Mouse (Mus musculus): ENCODE measurements around the gene 4922502D21Rik. TPM values are rescaled to one million over a fixed set of nuclear protein-coding genes. Genes with fewer than 3 reads are reported as not detected.

Gene 4922502D21Rik
- total RNA-seq, 2 experiments from 2014 or later: not detected

- no peak for DNase-seq (ENCODE audit: low spot score)
Observed at GRCm38 (mm10) chr6:129312499-129312898, 19.1 kb downstream of the 4922502D21Rik start.

GRCm38 (mm10) chr6:129304180-129304579 is 27.4 kb downstream of the 4922502D21Rik start:
- no peak for DNase-seq (ENCODE audit: low spot score)

DNA sequence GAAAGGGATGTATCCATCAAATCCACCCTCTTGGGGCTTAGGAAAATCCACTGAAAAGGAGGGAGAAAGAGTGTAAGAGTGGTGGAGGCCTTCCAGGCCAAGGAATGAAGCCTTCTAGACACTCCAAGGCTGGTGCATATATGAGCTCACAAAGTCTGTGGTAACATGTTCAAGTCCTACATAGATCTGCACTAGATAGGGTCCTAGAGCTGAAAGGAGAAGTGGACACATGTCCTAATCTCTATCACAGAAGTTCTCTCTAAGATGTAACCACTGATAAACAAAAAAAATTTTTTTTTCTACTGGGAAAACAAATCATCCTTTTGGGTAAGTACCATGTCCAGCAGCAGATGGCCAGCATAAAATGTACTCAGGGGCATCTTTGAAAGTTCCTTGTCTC is 42.9 kb downstream of the 4922502D21Rik start:
- DNase-seq (ENCODE audit: low spot score): no peak

GRCm38 (mm10) chr6:129284384-129285104 is 47.1 kb downstream of the 4922502D21Rik start:
- DNase-seq (ENCODE audit: low spot score): no peak

DNA sequence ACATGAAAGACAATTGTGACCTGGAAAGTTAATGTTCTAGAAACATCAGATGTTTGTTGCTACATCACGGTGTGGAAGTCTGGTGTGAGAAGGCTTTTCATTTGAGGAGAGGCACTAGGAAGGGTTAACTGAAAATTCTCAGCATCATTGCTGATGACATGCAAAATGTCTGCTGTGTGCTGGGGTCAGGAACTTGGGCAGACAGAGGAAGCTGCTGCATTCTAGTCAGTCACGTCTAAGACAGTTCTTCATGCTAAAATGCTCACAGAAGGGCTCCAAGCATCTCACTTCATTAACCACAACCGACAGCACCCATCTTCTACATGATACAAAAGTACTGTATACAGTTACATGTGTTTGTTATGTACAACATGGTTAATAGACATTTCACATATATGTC is 48.3 kb downstream of the 4922502D21Rik start:
- no peak for DNase-seq (ENCODE audit: low spot score)

GRCm38 (mm10) chr6:129276483-129276882 is 55.1 kb downstream of the 4922502D21Rik start:
- no peak for DNase-seq (ENCODE audit: low spot score)

- DNase-seq (ENCODE audit: low spot score): no peak
Observed at GRCm38 (mm10) chr6:129275624-129276203, 55.9 kb downstream of the 4922502D21Rik start.

DNA sequence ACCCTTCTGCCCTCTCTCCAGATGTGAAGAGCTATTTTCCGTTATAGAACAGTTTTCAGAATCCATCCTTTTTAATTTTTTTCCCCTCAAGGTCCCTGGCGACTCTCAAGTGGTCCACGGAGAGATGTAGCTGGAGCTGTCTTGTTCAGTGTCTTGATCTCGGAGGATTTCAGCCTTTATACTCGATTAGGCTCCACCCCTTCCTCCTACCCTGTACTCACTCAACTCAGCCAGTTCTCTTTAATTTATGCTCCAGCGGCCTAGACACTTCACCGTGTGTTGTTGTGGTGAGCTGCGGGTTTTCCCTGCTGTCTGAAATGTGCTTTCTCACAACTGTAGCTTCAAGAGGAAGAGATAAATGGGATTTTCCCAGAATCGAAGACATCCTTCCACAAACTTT is 56.4 kb downstream of the 4922502D21Rik start, which contains the start of gene Cd69:
Cd69 (minus strand) TSS at position 217 of the 400 bp plus-strand sequence.
- no peak for DNase-seq (ENCODE audit: low spot score)

GRCm38 (mm10) chr6:129274476-129274875 is 57.1 kb downstream of the 4922502D21Rik start:
- no peak for DNase-seq (ENCODE audit: low spot score)

DNA sequence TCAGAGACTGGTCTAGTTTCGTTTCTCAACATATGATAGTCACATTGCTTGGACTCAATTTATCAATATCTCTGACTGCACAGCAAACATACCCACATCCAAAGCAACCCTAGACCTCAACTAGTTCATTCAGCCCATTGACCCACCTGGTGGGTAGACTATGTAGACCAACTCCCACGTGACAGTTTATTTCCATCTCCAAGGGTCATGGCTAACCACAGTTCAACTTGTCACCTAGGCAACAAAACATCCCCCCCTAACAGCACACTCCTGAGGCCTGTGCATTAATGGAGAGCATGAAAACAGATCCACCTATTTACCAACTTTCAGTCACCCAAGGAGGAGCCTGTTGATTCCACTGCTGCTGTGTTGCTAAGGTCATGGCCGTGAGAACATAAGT is 57.9 kb downstream of the 4922502D21Rik start:
- no peak for DNase-seq (ENCODE audit: low spot score)

Other genes starting within 250 kb of the 4922502D21Rik start
- under 1 TPM; 0.31 to 0.59 TPM for gene Clec2e, start 230.9 kb downstream of the 4922502D21Rik start, total RNA-seq (2021)
- gene Clec2d, start 151.2 kb downstream of the 4922502D21Rik start, total RNA-seq (2021): 10 to 100 TPM; 54.9 to 94.0 TPM
- gene Cd69, start 56.4 kb downstream of the 4922502D21Rik start, total RNA-seq (2021): under 1 TPM in 1 of 2 experiments, not detected in 1; 0.12 TPM
- under 1 TPM; 0.16 to 0.17 TPM for gene Clec12a, start 10.9 kb upstream of the 4922502D21Rik start, total RNA-seq (2021)
- not detected for gene Clec12b, start 54.1 kb upstream of the 4922502D21Rik start, total RNA-seq (2021)
- gene Clec1b, start 65.5 kb upstream of the 4922502D21Rik start, total RNA-seq (2021): not detected
- not detected for gene Clec9a, start 77.1 kb upstream of the 4922502D21Rik start, total RNA-seq (2021)
- gene Clec1a, start 120.2 kb upstream of the 4922502D21Rik start, total RNA-seq (2021): 1 to 10 TPM; 1.6 to 1.8 TPM
- gene Olr1, start 175.4 kb upstream of the 4922502D21Rik start, total RNA-seq (2021): under 1 TPM in 1 of 2 experiments, not detected in 1; 0.31 TPM
- gene Tmem52b, start 180.8 kb upstream of the 4922502D21Rik start, total RNA-seq (2021): not detected
- 100 to 1,000 TPM in 1 of 2 experiments, 10 to 100 TPM in 1; 61.3 to 105 TPM for gene Gabarapl1, start 201.4 kb upstream of the 4922502D21Rik start, total RNA-seq (2021)
- gene Klre1, start 246.1 kb upstream of the 4922502D21Rik start, total RNA-seq (2021): not detected